ENCODE assay signal across 15 mouse cellular contexts in the genomic region with DNA sequence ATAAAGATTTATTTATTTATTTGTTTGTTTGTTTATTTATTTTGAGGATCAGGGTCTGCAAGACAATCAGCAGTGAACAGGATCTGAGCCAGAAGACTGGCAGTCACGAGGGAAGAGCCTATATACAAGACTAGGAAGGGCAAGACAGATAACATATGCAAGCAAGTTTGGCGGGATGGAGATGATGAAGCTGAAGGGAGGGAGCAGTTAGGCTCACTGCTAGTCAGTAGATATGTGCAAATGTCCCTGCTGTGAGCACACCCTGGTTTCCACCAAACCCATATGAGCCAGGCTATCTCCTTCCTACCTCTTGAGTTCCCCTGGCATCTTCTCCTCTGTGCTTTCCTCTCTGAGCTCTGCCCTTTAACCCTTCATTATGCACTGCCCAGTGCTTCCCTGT.
"Had no signal": no experiment of that assay in that cellular context is flagged by ENCODE, and none has a peak within 500 bp of the region (broad histone marks: within the 10 kb centered on the region; RNA-seq: fewer than 3 reads in every experiment).

No protein-coding gene starts in this region.

- H3K9ac ChIP-seq: kidney, embryonic 15.5 days; limb, embryonic 13.5 days; midbrain, embryonic 12.5 days had no signal

- H3K27ac ChIP-seq: kidney, embryonic 15.5 days; left cerebral cortex, adult 2 months; limb, embryonic 13.5 days; midbrain, embryonic 12.5 days had no signal

- H3K4me2 ChIP-seq: kidney, embryonic 15.5 days; limb, embryonic 13.5 days; midbrain, embryonic 12.5 days had no signal

- H3K36me3 ChIP-seq: kidney, embryonic 15.5 days; limb, embryonic 13.5 days; midbrain, embryonic 12.5 days had no signal

- DNase-seq: kidney, adult 8-10 months; kidney, postnatal 10 days; kidney, postnatal 4 days; layer of hippocampus, postnatal 36 days; left cerebral cortex, postnatal 4 days; lung, adult 2 months; lung, postnatal 14 days; lung, postnatal 4 days; thymus, adult 18-20 months; thymus, postnatal 36 days had no signal

- H3K4me3 ChIP-seq: kidney, embryonic 15.5 days; left cerebral cortex, adult 2 months; limb, embryonic 13.5 days; midbrain, embryonic 12.5 days had no signal

- H3K27me3 ChIP-seq: kidney, embryonic 15.5 days; limb, embryonic 13.5 days; midbrain, embryonic 12.5 days had no signal

- ATAC-seq: intestine, postnatal 0 days had no signal

- H3K9me3 ChIP-seq: kidney, embryonic 15.5 days; limb, embryonic 13.5 days; midbrain, embryonic 12.5 days had no signal
